Comparison of ENCODE assay signal across 13 mouse cellular contexts in the genomic region with DNA sequence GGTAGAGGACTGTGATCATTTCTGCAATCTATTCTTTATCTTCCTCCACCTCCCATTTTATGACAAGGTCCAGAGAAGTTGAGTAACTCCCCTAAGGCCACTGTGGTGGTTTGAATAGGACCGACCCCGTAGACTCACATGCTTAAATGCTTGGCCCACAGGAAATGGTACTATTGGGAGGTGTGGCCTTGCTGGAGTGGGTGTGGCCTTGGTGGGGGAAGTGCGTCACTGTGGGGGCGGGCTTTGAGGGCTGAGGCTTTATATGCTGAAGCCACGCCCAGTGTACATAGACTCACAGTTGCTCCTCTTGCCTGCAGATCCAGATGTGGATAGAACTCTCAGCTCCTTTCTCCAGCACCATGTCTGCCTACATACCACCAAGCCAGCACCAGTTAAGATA. TPM values are rescaled to one million over a fixed set of nuclear protein-coding genes. Genes with fewer than 3 reads are reported as not detected.
A peak's percentile ranks its signal among the peaks of the same experiment; 100 is the strongest.
DNase-seq lines count a peak whose midpoint lies in the region; ATAC-seq lines count a peak whose summit lies in the region.
"Had no signal": no experiment of that assay in that cellular context is flagged by ENCODE, and none has a peak within 500 bp of the region (broad histone marks: within the 10 kb centered on the region; RNA-seq: fewer than 3 reads in every experiment).

No protein-coding gene starts in this region.

- no peak overlapping the region for H3K27ac ChIP-seq in heart, embryonic 11.5 days (ENCODE audit: low read depth, low read length)
- H3K27ac ChIP-seq in limb, embryonic 15.5 days: peak overlapping the region; percentile 12; the same call in 1 of the 2 replicates
- no peak overlapping the region for H3K27ac ChIP-seq in limb, embryonic 10.5 days
- H3K27ac ChIP-seq in neural tube, embryonic 15.5 days (replicated peaks): peak overlapping the region; percentile 58
- H3K27ac ChIP-seq: limb, embryonic 12.5 days had no signal

- no peaks in the 10 kb centered on the region for H3K36me3 ChIP-seq in heart, embryonic 11.5 days (ENCODE audit: control insufficient read depth, insufficient read depth, low read length)
- no peaks in the 10 kb centered on the region for H3K36me3 ChIP-seq in limb, embryonic 15.5 days
- H3K36me3 ChIP-seq in limb, embryonic 10.5 days: no peaks in the 10 kb centered on the region
- H3K36me3 ChIP-seq in neural tube, embryonic 15.5 days: no peaks in the 10 kb centered on the region
- H3K36me3 ChIP-seq: limb, embryonic 12.5 days had no signal

- peaks cover 2% of the 10 kb centered on the region; the same call in 1 of the 2 replicates for H3K4me1 ChIP-seq in heart, embryonic 11.5 days (ENCODE audit: control insufficient read depth, insufficient read depth, low read length)
- H3K4me1 ChIP-seq in limb, embryonic 15.5 days: peaks cover 7% of the 10 kb centered on the region; the same call in 1 of the 2 replicates
- H3K4me1 ChIP-seq in limb, embryonic 10.5 days: no peaks in the 10 kb centered on the region
- 0 out of 2 replicates have a peak, but pooled peaks cover 4% of the 10 kb centered on the region for H3K4me1 ChIP-seq in neural tube, embryonic 15.5 days

- H3K9me3 ChIP-seq in heart, embryonic 11.5 days (replicated peaks; ENCODE audit: control insufficient read depth, low read length): no peaks in the 10 kb centered on the region
- H3K9me3 ChIP-seq in limb, embryonic 15.5 days: no peaks in the 10 kb centered on the region
- no peaks in the 10 kb centered on the region for H3K9me3 ChIP-seq in limb, embryonic 10.5 days (replicated peaks)
- no peaks in the 10 kb centered on the region for H3K9me3 ChIP-seq in neural tube, embryonic 15.5 days (replicated peaks)
- H3K9me3 ChIP-seq: limb, embryonic 12.5 days had no signal

- no peaks in the 10 kb centered on the region for H3K27me3 ChIP-seq in heart, embryonic 11.5 days (ENCODE audit: control insufficient read depth, insufficient read depth, low read length)
- no peaks in the 10 kb centered on the region for H3K27me3 ChIP-seq in limb, embryonic 15.5 days
- H3K27me3 ChIP-seq in limb, embryonic 10.5 days (ENCODE audit: low read depth, poor library complexity, severe bottlenecking): no peaks in the 10 kb centered on the region
- H3K27me3 ChIP-seq in neural tube, embryonic 15.5 days (replicated peaks): no peaks in the 10 kb centered on the region
- H3K27me3 ChIP-seq: limb, embryonic 12.5 days had no signal

- ATAC-seq in heart, embryonic 11.5 days (replicated peaks; ENCODE audit: insufficient number of reproducible peaks, low FRiP score, low TSS enrichment): 0 out of 2 replicates have a peak, but pooled peaks have one; percentile 28
- no peak; the same call in 1 of the 2 replicates for ATAC-seq in limb, embryonic 15.5 days (ENCODE audit: insufficient number of reproducible peaks, low FRiP score, low TSS enrichment, low read depth)
- ATAC-seq in neural tube, embryonic 15.5 days (ENCODE audit: low FRiP score): no peak
- no peak for ATAC-seq in frontal cortex, adult (ENCODE audit: low TSS enrichment)

- no peak overlapping the region for H3K4me3 ChIP-seq in heart, embryonic 11.5 days (ENCODE audit: low read depth, low read length)
- H3K4me3 ChIP-seq in limb, embryonic 15.5 days: no peak overlapping the region
- no peak overlapping the region for H3K4me3 ChIP-seq in limb, embryonic 10.5 days
- no peak overlapping the region for H3K4me3 ChIP-seq in neural tube, embryonic 15.5 days (replicated peaks)
- H3K4me3 ChIP-seq: limb, embryonic 12.5 days had no signal

- no peak overlapping the region for H3K4me2 ChIP-seq in heart, embryonic 11.5 days
- H3K4me2 ChIP-seq in limb, embryonic 15.5 days: no peak overlapping the region
- H3K4me2 ChIP-seq in neural tube, embryonic 15.5 days: no peak overlapping the region
- H3K4me2 ChIP-seq: limb, embryonic 12.5 days had no signal

- WGBS in heart, embryonic 11.5 days (ENCODE audit: insufficient replicate concordance): 89% methylated on average over 5 of the region's 5 CpGs
- WGBS in limb, embryonic 15.5 days: 86% methylated on average over 5 of the region's 5 CpGs
- WGBS in limb, embryonic 10.5 days: 92% methylated on average over 5 of the region's 5 CpGs
- 90% methylated on average over 5 of the region's 5 CpGs for WGBS in neural tube, embryonic 15.5 days

- H3K9ac ChIP-seq in heart, embryonic 11.5 days (ENCODE audit: low read depth, low read length): no peak overlapping the region
- no peak overlapping the region for H3K9ac ChIP-seq in limb, embryonic 15.5 days
- no peak overlapping the region for H3K9ac ChIP-seq in neural tube, embryonic 15.5 days (replicated peaks)
- H3K9ac ChIP-seq: limb, embryonic 12.5 days had no signal

- no peak for DNase-seq in heart, adult 9 months (ENCODE audit: low spot score in 2 of 2)
- no peak for DNase-seq in limb, embryonic 10.5 days (ENCODE audit: low spot score)
- DNase-seq in ZHBTc4 (ENCODE audit: low read depth, low spot score): peak; percentile 75
- DNase-seq in spleen, postnatal 10 days (ENCODE audit: low spot score in 2 of 2): no peak
- DNase-seq: adrenal gland, adult 8-10 months; right cerebral cortex, postnatal 14 days; thymus, adult 2 months had no signal

RNA-seq across cellular contexts. Expression of a gene that starts 51.9 kb away (rescaled TPM):
- polyA plus RNA-seq in heart, embryonic 11.5 days (2014; fragmentation: Nextera tagmentation; extraction: Ambion mirVana): 0.42 and 0.69 TPM in 2 replicates
- polyA plus RNA-seq in limb, embryonic 15.5 days (2015; fragmentation: Nextera tagmentation; extraction: Ambion mirVana): 3.8 and 4.6 TPM in 2 replicates
- 0.36 and 0.93 TPM in 2 replicates for polyA plus RNA-seq in limb, embryonic 10.5 days (2016; fragmentation: Nextera tagmentation; extraction: Ambion mirVana)
- 2.4 and 3.1 TPM in 2 replicates for polyA plus RNA-seq in neural tube, embryonic 15.5 days (2015; fragmentation: Nextera tagmentation; extraction: Ambion mirVana)

RNA-seq across cellular contexts. Expression of a gene that starts 57.5 kb away (rescaled TPM):
- polyA plus RNA-seq in heart, embryonic 11.5 days (2014; fragmentation: Nextera tagmentation; extraction: Ambion mirVana): 0.86 and 1.4 TPM in 2 replicates
- polyA plus RNA-seq in limb, embryonic 15.5 days (2015; fragmentation: Nextera tagmentation; extraction: Ambion mirVana): 1.4 and 2.0 TPM in 2 replicates
- polyA plus RNA-seq in limb, embryonic 10.5 days (2016; fragmentation: Nextera tagmentation; extraction: Ambion mirVana): 1.3 and 2.0 TPM in 2 replicates
- polyA plus RNA-seq in neural tube, embryonic 15.5 days (2015; fragmentation: Nextera tagmentation; extraction: Ambion mirVana): 9.2 and 11.3 TPM in 2 replicates
- polyA plus RNA-seq: C2C12 had no signal

Comparison
In these comparisons a context has a peak if more than half of its experiments do, and no peak if none do; other contexts are left out.
1. H3K27ac ChIP-seq: peak in limb, embryonic 15.5 days (single experiment) and neural tube, embryonic 15.5 days (single experiment); none in heart, embryonic 11.5 days (single experiment) and limb, embryonic 10.5 days (single experiment).